Mouse (Mus musculus) stomach, embryonic 14.5 days (tissue): ENCODE measurements around the gene Gp9. TPM values are rescaled to one million over a fixed set of nuclear protein-coding genes. Genes with fewer than 3 reads are reported as not detected.

Source experiments
- ATAC-seq: fragments of 200-750 bp; cut with Nextera tagmentation; 2 replicates; pipeline ENCODE4 v1.8.0; 2017; ENCODE audit warnings: low read depth, moderate TSS enrichment; ENCODE audit not compliant: insufficient number of reproducible peaks, insufficient read depth, low FRiP score
- H3K27ac ChIP-seq: fragments of 300-500 bp; sonication (generic); 2 replicates; pipeline ENCODE4 v1.5.1; 2014; ENCODE audit warnings: mild to moderate bottlenecking, low read length, moderate library complexity, mixed read lengths
- H3K27me3 ChIP-seq: fragments of 300-500 bp; sonication (generic); 2 replicates; pipeline ENCODE4 v1.6.1; 2014; ENCODE audit warnings: low read length, control low read depth, mixed read lengths; ENCODE audit not compliant: control insufficient read depth, insufficient read depth
- H3K36me3 ChIP-seq: fragments of 300-500 bp; sonication (generic); 2 replicates; pipeline ENCODE4 v1.6.1; 2014; ENCODE audit warnings: mild to moderate bottlenecking, control low read depth, low read length, moderate library complexity, mixed read lengths; ENCODE audit not compliant: control insufficient read depth, insufficient read depth
- H3K4me1 ChIP-seq: fragments of 300-500 bp; sonication (generic); 2 replicates; pipeline ENCODE4 v1.6.1; 2014; ENCODE audit warnings: low read length, control low read depth, mixed read lengths; ENCODE audit not compliant: control insufficient read depth, insufficient read depth
- H3K4me2 ChIP-seq: fragments of 300-500 bp; sonication (generic); replicated peaks from 2 replicates; pipeline ENCODE4 v1.6.1; 2014; ENCODE audit warnings: low read depth, low read length, control low read depth
- H3K4me3 ChIP-seq: fragments of 300-500 bp; sonication (generic); 2 replicates; pipeline ENCODE4 v1.5.1; 2014; ENCODE audit warnings: low read depth, low read length, control low read depth
- H3K9ac ChIP-seq: fragments of 300-500 bp; sonication (generic); replicated peaks from 2 replicates; pipeline ENCODE4 v1.6.1; 2014; ENCODE audit warnings: low read depth, mild to moderate bottlenecking, control low read depth, low read length, moderate library complexity, mixed read lengths
- H3K9me3 ChIP-seq: fragments of 300-500 bp; sonication (generic); 2 replicates; pipeline ENCODE4 v1.6.1; 2016; ENCODE audit warnings: low read depth, low read length, control low read depth; ENCODE audit not compliant: control insufficient read depth
- WGBS: fragments of 180-500 bp; shearing (Covaris S2); extraction: QIAGEN DNeasy Blood & Tissue Kit; methylation state at CpG from one replicate; pipeline ENCODE4 v1.1.7; 2014; 5-methylcytosine and 5-hydroxymethylcytosine counted together
- polyA plus RNA-seq: library from polyadenylated mRNA; unstranded; fragments of >200 nt; fragmentation: Nextera tagmentation; extraction: Ambion mirVana; gene quantifications from 2 replicates; pipeline ENCODE4 v1.2.1, GENCODE M21; 2014

The Gp9 gene
- polyA plus RNA-seq, 1 experiment from 2014 or later: 0.68 TPM

DNA sequence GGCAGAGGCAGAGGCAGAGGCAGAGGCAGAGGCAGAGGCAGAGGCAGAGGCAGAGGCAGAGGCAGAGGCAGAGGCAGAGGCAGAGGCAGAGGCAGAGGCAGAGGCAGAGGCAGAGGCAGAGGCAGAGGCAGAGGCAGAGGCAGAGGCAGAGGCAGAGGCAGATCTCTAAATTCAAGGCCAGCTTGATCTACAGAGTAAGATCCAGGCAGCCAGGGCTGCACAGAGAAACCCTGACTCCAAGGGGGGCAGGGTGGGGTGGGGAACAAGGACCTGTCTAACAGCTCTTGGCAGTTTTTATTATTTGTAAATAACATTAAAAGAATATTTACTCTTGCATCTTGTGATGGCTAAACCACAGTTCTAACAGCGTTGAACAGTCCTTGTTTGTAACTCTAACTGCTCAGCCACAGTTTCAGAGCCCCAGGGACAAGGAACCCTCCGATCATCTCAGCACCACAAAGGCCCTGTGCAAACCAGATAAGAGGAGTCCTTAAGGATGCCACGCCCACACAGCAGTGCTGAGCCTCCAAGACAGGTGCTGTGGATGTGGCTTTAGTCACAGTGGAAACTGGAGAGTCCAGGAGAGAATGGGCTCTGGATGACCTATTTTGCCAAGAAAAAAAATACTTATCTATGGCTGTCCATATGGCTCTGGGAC, 2.2 kb upstream of the Gp9 start:
- Histone ChIP-seq H3K4me2 (no peak overlapping the region), H3K27me3 (no peaks in the 10 kb centered on the region), H3K9me3 (no peaks in the 10 kb centered on the region), H3K9ac (no peak overlapping the region), H3K4me1 (no peaks in the 10 kb centered on the region), H3K27ac (no peak overlapping the region), H3K36me3 (no peaks in the 10 kb centered on the region), H3K4me3 (no peak overlapping the region)
- WGBS: 59% methylated on average over 3 of the region's 3 CpGs
- peak; percentile 72; the same call in 1 of the 2 replicates for ATAC-seq

DNA sequence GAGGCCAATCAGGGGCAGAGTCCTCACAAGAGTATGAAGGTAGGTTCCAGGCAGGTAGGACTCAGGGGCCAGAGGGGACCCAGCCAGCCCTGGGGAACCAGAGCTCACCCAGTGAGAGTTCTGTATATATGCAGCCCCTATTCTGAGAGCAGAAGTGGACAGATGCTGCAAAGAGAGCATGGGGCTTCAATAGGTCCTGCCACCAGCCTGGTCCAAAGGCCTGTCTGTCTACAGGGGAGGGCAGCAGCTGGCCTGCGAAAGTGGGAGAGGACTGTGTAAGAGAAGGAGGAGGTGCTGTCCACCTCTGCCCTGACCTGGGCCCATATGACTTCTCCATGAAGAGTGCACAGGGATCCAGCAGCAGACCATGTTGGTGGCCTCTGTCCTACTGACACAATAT, 1.2 kb upstream of the Gp9 start:
- 75% methylated on average over 1 of the region's 1 CpGs for WGBS
- no peaks in the 10 kb centered on the region for H3K27me3 ChIP-seq

DNA sequence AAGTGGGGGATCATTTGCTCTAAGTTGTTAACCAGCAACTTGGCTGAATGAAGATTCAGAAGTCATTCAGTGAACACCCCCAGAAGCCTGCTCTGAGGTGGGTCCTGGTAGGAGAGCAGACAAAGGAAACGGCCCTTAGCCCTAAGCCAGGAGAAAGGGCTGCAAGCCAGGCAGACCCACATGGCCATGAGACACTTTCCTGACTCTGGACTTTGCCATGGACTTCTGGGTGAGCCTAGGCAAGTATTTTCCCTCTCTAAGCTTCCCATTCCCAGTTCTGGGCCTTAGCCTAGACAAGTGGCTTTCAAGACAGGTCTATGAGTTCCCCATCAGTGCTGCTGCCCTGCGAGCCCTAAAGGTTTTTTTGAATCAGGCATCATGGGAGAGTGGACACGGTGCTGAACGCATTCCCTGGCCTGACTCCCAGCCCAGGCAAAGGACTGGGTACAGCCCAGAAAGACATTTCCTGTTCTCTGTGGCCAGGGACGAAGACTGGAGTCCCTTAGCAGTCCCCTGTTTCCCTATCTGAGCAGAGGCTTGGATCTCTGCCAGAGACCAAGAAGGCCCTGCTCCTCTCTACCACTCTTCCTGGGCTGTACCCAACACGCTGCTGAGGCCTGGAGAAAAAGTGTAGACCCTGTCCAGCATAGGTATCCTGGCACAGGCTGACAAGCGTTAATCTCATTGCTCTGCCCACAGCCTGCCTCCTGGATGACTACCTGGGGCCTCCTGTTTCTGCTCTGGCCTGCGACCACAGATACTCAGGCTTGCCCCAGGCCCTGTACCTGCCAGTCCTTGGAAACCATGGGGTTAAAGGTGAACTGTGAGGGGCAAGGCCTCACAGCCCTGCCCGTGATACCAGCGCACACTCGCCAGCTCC, 662 bp downstream of the Gp9 start:
- H3K9ac ChIP-seq: no peak overlapping the region
- no peak overlapping the region for H3K27ac ChIP-seq
- no peak overlapping the region for H3K4me2 ChIP-seq
- 72% methylated on average over 11 of the region's 11 CpGs for WGBS
- ATAC-seq: no peak
- no peak overlapping the region for H3K4me3 ChIP-seq
- no peaks in the 10 kb centered on the region for H3K4me1 ChIP-seq
- no peaks in the 10 kb centered on the region for H3K36me3 ChIP-seq
- H3K9me3 ChIP-seq: no peaks in the 10 kb centered on the region
- no peaks in the 10 kb centered on the region for H3K27me3 ChIP-seq

More for the DNA sequence above, 1.2 kb upstream of the Gp9 start:
- H3K27ac ChIP-seq: no peak overlapping the region
- no peak for ATAC-seq
- H3K9ac ChIP-seq: no peak overlapping the region
- no peak overlapping the region for H3K4me2 ChIP-seq
- no peaks in the 10 kb centered on the region for H3K9me3 ChIP-seq
- no peaks in the 10 kb centered on the region for H3K4me1 ChIP-seq
- H3K4me3 ChIP-seq: no peak overlapping the region
- no peaks in the 10 kb centered on the region for H3K36me3 ChIP-seq

DNA sequence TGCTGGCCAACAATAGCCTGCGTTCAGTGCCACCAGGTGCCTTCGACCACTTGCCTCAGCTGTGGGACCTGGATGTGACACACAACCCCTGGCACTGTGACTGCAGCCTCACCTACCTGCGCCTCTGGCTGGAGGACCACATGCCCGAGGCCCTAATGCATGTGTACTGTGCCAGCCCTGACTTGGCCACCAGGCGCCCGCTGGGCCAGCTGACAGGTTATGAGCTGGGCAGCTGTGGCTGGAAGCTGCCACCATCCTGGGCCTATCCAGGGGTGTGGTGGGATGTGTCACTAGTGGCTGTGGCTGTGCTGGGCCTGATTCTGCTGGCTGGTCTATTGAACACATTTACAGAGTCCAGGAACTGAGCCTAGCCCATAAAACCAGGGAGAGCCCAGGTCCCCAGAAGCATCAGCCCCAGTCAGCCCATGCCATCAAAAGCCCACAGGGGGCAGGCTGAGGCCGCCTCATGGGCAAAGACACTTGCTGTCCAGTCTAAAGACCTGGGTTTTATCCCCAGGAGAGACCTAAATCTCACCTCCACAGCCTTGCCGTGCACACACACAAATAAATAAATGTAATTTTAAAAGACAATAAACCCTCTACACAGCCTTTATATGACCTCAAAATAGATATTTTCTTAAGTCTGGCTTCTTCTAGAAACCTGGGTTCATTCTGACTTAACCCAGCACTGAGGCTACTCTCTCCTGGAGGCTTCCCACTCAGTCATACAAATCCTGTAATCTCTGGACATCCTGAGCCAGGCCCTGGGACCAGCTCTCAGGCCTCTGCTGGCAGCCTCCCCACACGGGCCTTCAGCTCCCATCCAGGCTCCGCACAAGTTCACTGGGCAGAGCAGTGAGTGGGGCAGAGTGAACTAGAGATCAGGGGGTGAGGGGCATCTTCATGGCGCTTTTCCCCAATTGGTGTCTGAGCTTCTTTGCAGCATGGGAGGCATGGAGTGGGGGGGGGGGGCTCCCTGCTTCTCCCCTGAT, 1.6 kb downstream of the Gp9 start:
- no peaks in the 10 kb centered on the region for H3K36me3 ChIP-seq
- no peaks in the 10 kb centered on the region for H3K27me3 ChIP-seq
- H3K9me3 ChIP-seq: no peaks in the 10 kb centered on the region
- no peak overlapping the region for H3K4me3 ChIP-seq
- no peaks in the 10 kb centered on the region for H3K4me1 ChIP-seq
- no peak overlapping the region for H3K9ac ChIP-seq
- no peak for ATAC-seq
- no peak overlapping the region for H3K4me2 ChIP-seq
- no peak overlapping the region for H3K27ac ChIP-seq
- WGBS: 83% methylated on average over 11 of the region's 11 CpGs

DNA sequence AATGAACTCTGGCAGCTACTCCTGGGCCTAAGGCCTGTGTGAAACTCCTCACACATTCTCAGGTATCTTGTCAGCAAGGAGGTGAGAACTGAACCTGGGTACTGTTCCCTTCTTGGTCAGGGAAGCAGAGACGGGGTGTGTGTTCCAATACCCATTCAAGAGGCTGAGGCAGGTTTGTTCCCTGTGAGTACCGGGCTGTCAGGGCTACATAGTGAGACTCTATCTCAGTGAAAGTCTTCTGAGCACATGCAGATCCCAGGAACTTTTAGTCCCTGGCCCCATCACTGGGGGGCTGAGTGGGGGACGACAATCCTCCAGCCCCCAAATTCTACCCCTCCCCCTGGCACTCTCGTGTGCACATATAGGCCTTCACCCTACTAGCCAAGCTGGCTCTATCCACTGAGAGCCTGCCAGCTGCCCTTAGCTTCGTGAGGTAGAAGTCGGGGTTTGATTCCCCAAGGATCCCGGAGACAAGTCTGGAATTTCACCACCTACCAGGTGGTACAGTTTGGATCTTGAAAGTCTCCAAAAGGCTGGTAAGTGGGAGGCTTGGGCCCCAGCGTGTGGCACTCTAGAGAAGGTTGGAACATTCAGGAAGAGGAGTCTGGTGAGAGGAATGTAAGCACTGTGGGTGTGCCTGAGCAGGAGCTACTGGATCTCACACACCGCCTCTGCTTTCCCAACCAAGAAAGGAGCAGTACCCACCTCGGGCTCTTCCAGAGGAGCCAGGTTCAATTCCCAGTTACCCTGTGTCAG, 2.9 kb downstream of the Gp9 start:
- Histone ChIP-seq H3K4me1 (no peaks in the 10 kb centered on the region), H3K27ac (no peak overlapping the region), H3K36me3 (no peaks in the 10 kb centered on the region), H3K9ac (no peak overlapping the region), H3K9me3 (no peaks in the 10 kb centered on the region), H3K4me2 (no peak overlapping the region), H3K4me3 (no peak overlapping the region), H3K27me3 (no peaks in the 10 kb centered on the region)
- WGBS: 82% methylated on average over 10 of the region's 10 CpGs
- no peak for ATAC-seq

DNA sequence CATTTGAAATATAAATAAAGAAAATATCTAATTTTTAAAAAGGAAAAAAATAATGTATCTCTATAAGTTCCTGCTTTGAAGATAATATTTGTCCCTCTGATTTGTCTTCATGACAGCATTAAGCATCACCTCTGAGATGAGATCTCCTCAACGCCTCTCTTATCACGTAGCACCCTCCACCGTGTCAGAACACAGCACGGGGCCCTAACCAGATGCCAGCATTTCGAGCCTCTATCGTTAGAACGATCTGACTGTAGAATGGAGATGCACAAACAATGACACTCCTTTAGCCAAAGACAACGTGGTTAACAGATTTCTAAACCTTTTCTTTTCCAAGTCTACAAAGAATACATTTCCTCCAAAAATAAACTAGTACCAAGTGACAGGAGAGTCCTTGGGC, 6.2 kb downstream of the Gp9 start:
- 72% methylated on average over 8 of the region's 8 CpGs for WGBS
- H3K36me3 ChIP-seq: no peaks in the 10 kb centered on the region

DNA sequence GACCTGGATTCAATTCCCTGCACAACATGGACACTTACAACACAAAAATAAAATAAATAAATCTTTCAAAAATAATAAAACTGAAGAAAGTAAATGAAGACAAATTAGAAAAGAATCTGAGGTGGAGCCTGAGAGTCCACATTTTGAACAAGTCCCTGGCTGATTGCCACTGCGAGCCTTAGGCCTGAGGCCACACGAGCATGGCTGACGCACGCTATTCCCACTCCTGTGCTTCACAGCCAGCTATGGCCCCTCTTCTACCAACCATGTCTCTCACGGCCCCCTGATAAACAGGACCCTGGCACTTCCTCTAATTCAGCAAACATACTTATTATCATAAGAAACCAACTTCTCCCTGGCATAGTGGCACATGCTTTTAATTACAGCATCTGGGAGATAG, 8.7 kb downstream of the Gp9 start:
- ATAC-seq: no peak
- Histone ChIP-seq H3K9ac (no peak overlapping the region), H3K27ac (no peak overlapping the region), H3K4me2 (no peak overlapping the region), H3K9me3 (no peaks in the 10 kb centered on the region), H3K27me3 (no peaks in the 10 kb centered on the region), H3K4me1 (peaks cover 3% of the 10 kb centered on the region; the same call in 1 of the 2 replicates), H3K36me3 (peaks cover 4% of the 10 kb centered on the region; the same call in 1 of the 2 replicates), H3K4me3 (no peak overlapping the region)
- 78% methylated on average over 5 of the region's 5 CpGs for WGBS

More for the DNA sequence above, 6.2 kb downstream of the Gp9 start:
- H3K9me3 ChIP-seq: no peaks in the 10 kb centered on the region
- no peak overlapping the region for H3K4me3 ChIP-seq
- ATAC-seq: no peak
- H3K4me1 ChIP-seq: no peaks in the 10 kb centered on the region
- H3K4me2 ChIP-seq: no peak overlapping the region
- H3K9ac ChIP-seq: no peak overlapping the region
- no peak overlapping the region for H3K27ac ChIP-seq
- H3K27me3 ChIP-seq: no peaks in the 10 kb centered on the region
